Mouse (Mus musculus) macrophage (primary cell): ENCODE measurements around the gene Chpf. TPM values are rescaled to one million over a fixed set of nuclear protein-coding genes. Genes with fewer than 3 reads are reported as not detected.

Experiments
- H3K27ac ChIP-seq: fragments of 350-480 bp; formaldehyde crosslinking; 2 replicates; pipeline ENCODE4 v1.9.0; 2021
- H3K36me3 ChIP-seq: fragments of 350-480 bp; formaldehyde crosslinking; 2 replicates; pipeline ENCODE4 v1.9.0; 2021; ENCODE audit errors: inconsistent target
- H3K4me3 ChIP-seq: fragments of 350-480 bp; formaldehyde crosslinking; 2 replicates; pipeline ENCODE4 v1.9.0; 2021; ENCODE audit errors: inconsistent target
- H3K79me2 ChIP-seq: fragments of 350-480 bp; formaldehyde crosslinking; 2 replicates; pipeline ENCODE4 v1.9.0; 2021; ENCODE audit errors: inconsistent target
- WGBS: methylation state at CpG from one replicate; pipeline ENCODE4 v1.1.7; 2026; ENCODE audit warnings: inconsistent platforms; ENCODE audit not compliant: missing documents; 5-methylcytosine and 5-hydroxymethylcytosine counted together
- polyA plus RNA-seq: library from polyadenylated mRNA; stranded (reverse); fragments of 250-400 nt; gene quantifications from 3 replicates; pipeline ENCODE4 v1.2.4, GENCODE M21; 2018; ENCODE audit warnings: inconsistent platforms

The Chpf gene
- polyA plus RNA-seq, 1 experiment from 2014 or later = 0.09 TPM

GRCm38 (mm10) chr1:75444208-75444607 is 34.9 kb downstream of the Chpf start:
- peaks cover 36% of the 10 kb centered on the region; the same call in 1 of the 2 replicates for H3K36me3 ChIP-seq
- no peaks in the 10 kb centered on the region for H3K79me2 ChIP-seq
- H3K27ac ChIP-seq = no peak overlapping the region
- WGBS = 69% methylated on average over 3 of the region's 3 CpGs
- no peak overlapping the region for H3K4me3 ChIP-seq

DNA sequence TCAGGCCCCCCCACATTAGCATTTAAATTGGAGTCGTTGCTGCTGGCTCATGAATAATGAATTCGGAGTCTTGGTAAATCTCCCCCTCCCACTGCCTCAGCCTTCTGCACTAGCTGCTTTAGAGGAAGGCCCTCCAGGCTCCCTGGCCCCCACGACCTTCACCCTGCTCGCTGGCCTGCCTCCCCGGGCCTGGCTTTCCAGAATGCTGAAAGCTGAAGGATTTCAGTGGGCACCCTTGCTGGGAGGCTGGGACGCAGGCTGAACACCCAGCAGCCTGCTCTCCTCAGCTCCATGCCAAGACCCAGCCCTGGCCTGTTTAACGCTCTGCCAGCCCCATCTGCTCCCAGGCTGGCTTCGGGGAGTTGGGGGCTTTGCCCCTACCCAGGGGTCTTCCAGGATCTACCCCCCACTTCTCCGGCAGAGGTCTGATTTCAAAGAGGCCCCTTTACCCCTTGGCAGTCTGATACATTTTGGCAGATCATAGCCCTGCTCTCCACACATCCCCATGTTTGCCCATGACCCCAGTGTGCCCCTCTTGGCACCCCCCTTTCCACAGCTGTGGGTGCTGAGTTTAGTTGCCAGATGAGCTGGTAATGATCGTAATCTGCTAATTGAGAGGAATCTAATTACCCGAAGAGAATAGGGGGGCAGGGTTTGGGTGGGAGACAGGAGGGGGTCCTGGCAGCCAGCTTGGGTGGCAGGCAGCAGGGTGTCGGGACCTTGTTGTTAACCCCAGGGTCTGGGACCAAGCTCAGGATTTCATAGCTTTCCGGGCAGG is 35.7 kb downstream of the Chpf start:
- H3K79me2 ChIP-seq = no peaks in the 10 kb centered on the region
- no peak overlapping the region for H3K27ac ChIP-seq
- 76% methylated on average over 13 of the region's 13 CpGs for WGBS
- H3K36me3 ChIP-seq = peaks cover 38% of the 10 kb centered on the region; the same call in 1 of the 2 replicates
- no peak overlapping the region for H3K4me3 ChIP-seq

GRCm38 (mm10) chr1:75442811-75443210 is 36.3 kb downstream of the Chpf start:
- Histone ChIP-seq H3K27ac (no peak overlapping the region), H3K79me2 (no peaks in the 10 kb centered on the region), H3K4me3 (no peak overlapping the region), H3K36me3 (peaks cover 38% of the 10 kb centered on the region; the same call in 1 of the 2 replicates)
- WGBS = 96% methylated on average over 7 of the region's 8 CpGs

- WGBS = 93% methylated on average over 9 of the region's 9 CpGs
- Histone ChIP-seq H3K79me2 (no peaks in the 10 kb centered on the region), H3K27ac (no peak overlapping the region), H3K36me3 (peaks cover 38% of the 10 kb centered on the region; the same call in 1 of the 2 replicates), H3K4me3 (no peak overlapping the region)
Measured at GRCm38 (mm10) chr1:75442171-75442570, 36.9 kb downstream of the Chpf start.

- Histone ChIP-seq H3K79me2 (no peaks in the 10 kb centered on the region), H3K27ac (no peak overlapping the region), H3K4me3 (no peak overlapping the region), H3K36me3 (peaks cover 38% of the 10 kb centered on the region; the same call in 1 of the 2 replicates)
- 96% methylated on average over 13 of the region's 15 CpGs for WGBS
Measured at GRCm38 (mm10) chr1:75441471-75441996, 37.6 kb downstream of the Chpf start.

- H3K27ac ChIP-seq = no peak overlapping the region
- H3K79me2 ChIP-seq = no peaks in the 10 kb centered on the region
- WGBS = 99% methylated on average over 7 of the region's 7 CpGs
- no peak overlapping the region for H3K4me3 ChIP-seq
- H3K36me3 ChIP-seq = peaks cover 38% of the 10 kb centered on the region; the same call in 1 of the 2 replicates
Measured at GRCm38 (mm10) chr1:75440661-75441060, 38.4 kb downstream of the Chpf start.

GRCm38 (mm10) chr1:75438782-75439181 is 40.3 kb downstream of the Chpf start:
- Histone ChIP-seq H3K4me3 (no peak overlapping the region), H3K36me3 (peaks cover 38% of the 10 kb centered on the region; the same call in 1 of the 2 replicates), H3K27ac (no peak overlapping the region), H3K79me2 (no peaks in the 10 kb centered on the region)
- WGBS = 93% methylated on average over 6 of the region's 9 CpGs

DNA sequence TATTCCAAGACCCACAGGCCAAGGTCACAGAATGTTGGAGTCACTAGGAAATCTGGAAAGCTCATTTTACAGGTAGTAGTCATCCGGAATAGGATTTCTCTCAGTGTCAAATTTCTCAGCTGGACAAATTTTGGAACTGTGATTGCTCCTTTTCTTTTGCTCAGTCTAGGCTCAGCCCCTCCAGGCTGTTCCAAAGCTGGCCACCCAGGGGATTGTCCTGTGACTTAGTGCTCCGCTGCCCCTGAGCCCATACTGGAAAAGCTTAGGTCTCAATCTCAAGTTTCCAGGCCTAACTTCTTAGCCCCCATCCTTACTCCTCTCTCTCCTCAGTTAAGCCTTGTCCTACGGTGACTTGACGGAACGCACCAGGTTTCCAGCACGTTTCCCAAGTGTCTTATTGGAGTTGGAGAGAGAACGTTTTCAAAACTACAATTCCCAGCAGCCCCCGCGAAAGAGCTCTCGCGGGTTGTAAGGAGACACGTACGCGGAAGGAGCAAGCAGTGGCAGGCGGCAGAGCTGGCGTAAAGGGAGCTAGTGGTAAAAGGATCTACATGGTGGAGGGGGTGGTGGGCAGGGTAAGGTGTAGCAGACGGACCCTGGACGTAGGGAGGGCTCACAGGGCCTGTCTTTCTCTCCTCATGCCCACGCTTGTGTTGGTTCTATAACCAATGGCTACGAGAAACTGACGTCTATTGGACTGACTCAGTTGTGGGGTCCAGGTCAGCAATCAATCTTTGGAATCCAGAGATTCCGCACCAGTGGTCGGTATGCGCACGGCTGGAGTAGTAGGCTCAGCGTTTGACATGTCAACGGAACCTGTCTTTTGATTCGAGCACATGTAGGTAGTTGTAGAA is 43.4 kb downstream of the Chpf start, which contains the start of gene Gmppa:
Gene Gmppa (plus strand): TSS at position 456 of the 854 bp plus-strand sequence.
- H3K4me3 ChIP-seq = peak within 1 kb of the TSS; percentile 97
- H3K79me2 ChIP-seq = no peaks in the 10 kb centered on the region
- 7% methylated on average over 28 of the region's 28 CpGs for WGBS
- peaks cover 16% of the 10 kb centered on the region; the same call in 1 of the 2 replicates for H3K36me3 ChIP-seq
- peak within 1 kb of the TSS; percentile 48 for H3K27ac ChIP-seq

DNA sequence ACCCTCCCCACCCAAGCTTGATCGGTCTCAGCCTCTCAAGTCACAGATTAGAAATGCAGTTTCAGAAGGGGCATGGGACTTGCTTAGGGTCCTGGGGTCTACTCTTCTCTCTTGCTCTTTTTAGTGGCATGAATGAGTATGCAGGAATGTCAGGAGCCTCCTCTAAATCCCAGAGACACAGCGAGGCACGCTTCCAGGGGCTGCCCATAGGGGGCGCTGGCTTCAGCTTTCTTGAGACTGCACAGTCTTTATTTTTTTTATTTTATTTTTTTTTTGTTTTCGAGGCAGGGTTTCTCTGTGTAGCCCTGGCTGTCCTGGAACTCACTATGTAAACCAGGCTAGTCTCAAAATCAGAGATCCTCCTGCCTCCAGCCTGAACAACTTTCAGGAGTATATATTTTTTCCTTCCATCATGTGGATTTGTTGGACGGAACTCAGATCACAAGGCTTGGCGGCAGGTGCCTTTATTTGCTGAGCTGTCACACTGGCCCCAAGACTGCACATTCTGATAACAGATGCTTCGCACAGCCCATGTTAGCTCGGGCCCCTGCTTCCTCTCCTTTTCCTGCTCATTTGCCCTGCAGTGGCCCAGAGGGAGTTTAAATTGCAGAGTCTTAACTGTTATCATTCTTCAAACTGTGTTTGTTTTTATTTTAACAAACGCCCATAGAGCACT is 53.2 kb downstream of the Chpf start:
- H3K79me2 ChIP-seq = no peaks in the 10 kb centered on the region
- no peak overlapping the region for H3K4me3 ChIP-seq
- WGBS = 39% methylated on average over 10 of the region's 10 CpGs
- no peak overlapping the region for H3K27ac ChIP-seq
- H3K36me3 ChIP-seq = peaks cover 11% of the 10 kb centered on the region; the same call in 1 of the 2 replicates

Other genes starting within 250 kb of the Chpf start
- not detected in 3 replicates for gene A630095N17Rik, start 247.2 kb downstream of the Chpf start, polyA plus RNA-seq
- gene Dnajb2, start 242.9 kb downstream of the Chpf start, polyA plus RNA-seq = 9.7 to 10.3 TPM (median 10.1 TPM) in 3 replicates
- gene Ptprn, start 214.8 kb downstream of the Chpf start, polyA plus RNA-seq = 0.04 to 0.26 TPM in 2 of 3 replicates, not detected in the other
- not detected in 3 replicates for gene Resp18, start 200.9 kb downstream of the Chpf start, polyA plus RNA-seq
- gene Dnpep, start 161.3 kb downstream of the Chpf start, polyA plus RNA-seq = 28.9 to 35.0 TPM (median 29.8 TPM) in 3 replicates
- gene Des, start 119.0 kb downstream of the Chpf start, polyA plus RNA-seq = not detected in 3 replicates
- 98.9 to 144 TPM (median 121 TPM) in 3 replicates for gene Speg, start 104.0 kb downstream of the Chpf start, polyA plus RNA-seq
- gene Gmppa, start 43.4 kb downstream of the Chpf start, polyA plus RNA-seq = 36.3 to 56.6 TPM (median 40.3 TPM) in 3 replicates
- gene Asic4, start 28.9 kb downstream of the Chpf start, polyA plus RNA-seq = not detected in 3 replicates
- gene Tmem198, start 225 bp upstream of the Chpf start, polyA plus RNA-seq = not detected in 3 replicates
- gene Obsl1, start 27.1 kb upstream of the Chpf start, polyA plus RNA-seq = not detected in 3 replicates
- gene Inha, start 27.8 kb upstream of the Chpf start, polyA plus RNA-seq = not detected in 3 replicates
- gene Stk11ip, start 42.2 kb upstream of the Chpf start, polyA plus RNA-seq = 14.6 to 47.0 TPM (median 35.6 TPM) in 3 replicates
- gene Slc4a3, start 67.0 kb upstream of the Chpf start, polyA plus RNA-seq = 0.41 to 1.3 TPM (median 0.47 TPM) in 3 replicates